Mouse (Mus musculus): ENCODE measurements around the gene Nsrp1.

- no peak for TF ChIP-seq CTCF (IDR thresholded peaks at IDR 0.05; ENCODE audit: borderline replicate concordance, insufficient read depth, low read length)
- no peak for TF ChIP-seq POLR2A (IDR thresholded peaks at IDR 0.05; ENCODE audit: low read depth, low read length)
Measured at GRCm38 (mm10) chr11:77094136-77094535, 15.9 kb upstream of the Nsrp1 start.
